Mouse (Mus musculus) 3134 (cell line): Measurements from ENCODE around the gene Tgfa.

Source experiments
- DNase-seq: peaks from one replicate; pipeline ENCODE4 v3.0.0-alpha.2; 2011; ENCODE audit warnings: low spot score; ENCODE audit not compliant: insufficient read length; ENCODE audit errors: extremely low read depth

Tgfa gene

GRCm38 (mm10) chr6:86220171-86220570 is 25.1 kb downstream of the Tgfa start:
- no peak for DNase-seq

- DNase-seq: no peak
These were observed 27.4 kb downstream of the Tgfa start for GRCm38 (mm10) chr6:86222381-86222780.

DNA sequence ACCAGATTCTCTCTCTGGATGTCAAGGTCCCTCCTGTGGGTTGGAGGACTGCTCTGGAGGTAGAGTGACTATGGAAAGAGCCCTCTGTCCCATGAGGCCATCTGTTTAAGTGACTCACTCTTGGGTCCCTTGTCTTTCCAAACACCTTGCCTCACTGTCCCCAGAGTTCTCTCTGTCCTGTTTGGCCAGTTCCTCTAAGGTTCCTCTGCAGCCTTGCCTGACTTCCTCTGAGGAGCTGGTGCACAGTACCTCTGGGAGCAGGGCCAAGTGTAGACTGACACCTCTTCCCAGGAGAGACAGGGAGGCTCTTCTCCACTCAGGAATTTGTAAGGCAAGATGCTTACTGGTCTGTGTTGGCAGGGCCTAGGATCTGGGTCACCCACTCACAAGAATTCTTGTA is 30.6 kb downstream of the Tgfa start:
- no peak for DNase-seq

DNA sequence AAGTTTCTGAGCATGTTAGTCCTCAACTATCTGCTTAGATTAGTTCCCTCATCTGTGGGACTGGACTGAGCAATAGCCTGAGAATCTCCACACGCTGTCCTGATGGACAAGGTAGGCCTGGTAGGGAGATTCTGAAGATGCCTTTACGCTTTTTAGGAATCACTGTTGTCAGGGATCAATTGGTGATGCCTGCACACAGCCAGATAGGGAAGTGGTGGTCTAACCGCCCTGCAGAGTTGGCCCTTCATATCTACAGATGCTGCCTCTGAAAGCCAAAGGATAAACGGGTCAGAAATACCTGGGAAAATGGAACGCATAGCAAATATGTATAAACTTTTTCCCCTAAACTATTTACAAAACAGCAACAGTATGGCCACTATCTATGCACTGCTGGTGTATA is 37.3 kb downstream of the Tgfa start:
- DNase-seq: no peak

- DNase-seq: no peak
These were observed 38.7 kb downstream of the Tgfa start for GRCm38 (mm10) chr6:86233512-86234430.

DNA sequence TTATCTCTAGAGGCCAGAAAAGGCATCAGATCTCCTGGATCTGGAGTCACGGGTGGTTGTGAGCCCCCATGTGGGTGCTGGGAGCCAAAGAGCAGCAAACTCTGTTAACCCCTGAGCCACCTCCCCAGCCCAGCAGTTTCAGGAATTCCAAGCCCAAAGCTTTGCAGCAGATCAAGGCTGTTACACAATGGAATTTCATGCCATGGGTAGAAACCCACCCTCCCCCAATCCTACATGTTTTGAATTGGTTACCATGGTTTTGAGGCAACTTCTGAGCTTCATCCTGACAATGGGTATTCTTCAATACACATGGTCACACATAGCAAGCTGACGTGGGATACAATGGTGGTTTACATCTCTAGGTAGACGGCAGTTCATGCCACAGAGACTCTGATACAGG is 49.8 kb downstream of the Tgfa start:
- no peak for DNase-seq

- no peak for DNase-seq
These were observed 50.9 kb downstream of the Tgfa start for GRCm38 (mm10) chr6:86245965-86246364.

DNA sequence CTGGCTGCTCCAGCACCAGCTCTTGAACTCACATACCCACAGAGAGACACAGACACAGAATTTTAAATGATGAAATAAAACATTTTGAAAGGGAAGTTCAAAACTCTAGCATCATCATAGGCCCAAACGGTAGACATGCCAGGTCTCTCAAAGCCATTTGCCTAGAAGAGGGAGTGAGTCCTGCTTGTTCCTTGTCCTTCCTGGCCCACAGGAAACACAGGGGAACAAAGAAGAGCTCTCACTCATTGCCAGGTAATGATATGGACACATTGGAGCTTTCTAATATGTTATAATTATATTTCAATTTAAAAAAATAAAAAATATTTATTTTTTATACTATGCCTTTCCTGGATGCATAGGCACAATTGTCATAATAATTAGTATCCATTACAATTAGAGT is 53.5 kb downstream of the Tgfa start:
- no peak for DNase-seq

DNA sequence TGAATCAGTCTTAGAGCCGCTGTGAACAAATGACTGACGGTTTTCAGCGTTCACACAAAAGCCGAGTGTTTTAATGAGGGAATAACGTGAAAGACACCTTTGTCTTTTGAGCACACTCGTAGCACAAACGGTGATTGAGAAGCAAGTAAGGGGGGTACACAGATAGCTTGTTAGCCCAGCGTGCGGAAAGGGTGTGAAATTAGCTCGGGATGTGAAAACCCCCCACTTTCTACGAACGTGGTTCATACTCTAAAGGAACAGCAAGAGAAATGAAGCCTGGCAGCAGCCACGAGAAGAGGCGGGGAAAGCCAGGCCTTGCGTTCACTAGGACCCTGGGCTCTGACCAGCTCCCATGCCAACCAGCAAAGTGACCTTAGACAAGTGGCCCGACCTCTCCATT is 54.0 kb downstream of the Tgfa start:
- DNase-seq: no peak

DNA sequence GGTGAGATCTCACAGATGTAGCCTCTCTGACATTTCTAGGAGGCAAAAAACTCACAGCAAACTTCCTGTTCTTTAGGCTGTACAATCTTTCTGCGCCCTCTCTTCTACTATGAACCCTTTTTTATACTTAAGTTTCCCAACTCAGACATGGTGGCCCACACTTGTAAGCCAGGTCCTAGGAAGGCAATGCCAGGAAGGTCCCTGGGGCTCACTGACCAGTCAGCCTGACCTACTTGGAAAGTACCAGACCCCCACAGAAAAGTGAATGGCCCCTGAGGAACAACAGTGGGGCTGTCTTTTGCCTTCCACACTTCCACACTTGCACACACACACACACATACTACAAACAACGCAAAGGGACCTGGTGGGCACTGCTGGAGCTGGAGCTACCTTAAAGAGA is 55.2 kb downstream of the Tgfa start:
- DNase-seq: no peak

GRCm38 (mm10) chr6:86250830-86251229 is 55.8 kb downstream of the Tgfa start:
- DNase-seq: no peak

DNA sequence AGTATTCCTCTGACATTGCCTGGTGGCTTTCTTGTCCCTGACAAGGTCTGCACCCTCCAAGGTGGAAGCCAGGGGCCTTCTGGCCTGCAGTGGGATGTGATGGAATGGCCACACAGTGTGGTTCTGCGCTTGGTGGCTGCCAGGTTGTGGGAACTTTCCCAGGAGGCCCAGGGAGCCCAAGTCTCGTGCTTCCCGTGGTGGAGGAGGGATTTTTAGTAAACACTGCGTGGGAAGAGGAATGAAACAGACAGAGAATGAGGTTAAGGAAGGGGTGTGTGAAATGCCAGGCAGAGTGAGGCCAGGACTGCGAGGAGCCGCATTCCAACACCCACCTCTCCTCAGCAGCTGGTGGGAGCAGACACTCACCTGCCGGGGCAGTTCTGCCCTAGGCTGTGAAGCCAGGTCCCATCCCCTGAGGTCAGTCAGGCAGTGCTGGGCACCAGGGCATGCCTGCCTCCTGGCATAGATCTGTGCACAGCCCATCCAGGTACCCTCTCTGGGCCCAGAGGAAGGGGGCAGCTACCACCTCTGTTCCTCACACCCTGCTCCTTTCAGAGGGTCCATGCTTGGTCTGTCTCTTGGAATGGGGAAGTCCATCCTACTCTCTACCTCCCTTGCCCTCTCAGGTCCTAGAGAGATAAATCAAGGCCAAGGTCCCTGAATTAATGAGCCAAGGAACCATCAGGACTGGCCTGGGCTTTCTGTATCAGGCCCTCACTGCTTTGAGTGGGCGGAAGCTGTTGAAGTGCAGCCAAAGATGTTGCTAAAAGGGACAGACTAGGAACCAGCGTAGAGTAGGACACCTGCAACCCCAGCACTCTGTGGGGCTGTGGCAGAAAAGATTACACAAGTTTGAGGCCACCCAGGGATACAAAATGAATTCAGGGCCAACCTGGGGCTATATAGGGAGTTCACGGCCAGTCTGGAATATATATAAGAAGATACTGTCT is 57.4 kb downstream of the Tgfa start:
- no peak for DNase-seq

DNA sequence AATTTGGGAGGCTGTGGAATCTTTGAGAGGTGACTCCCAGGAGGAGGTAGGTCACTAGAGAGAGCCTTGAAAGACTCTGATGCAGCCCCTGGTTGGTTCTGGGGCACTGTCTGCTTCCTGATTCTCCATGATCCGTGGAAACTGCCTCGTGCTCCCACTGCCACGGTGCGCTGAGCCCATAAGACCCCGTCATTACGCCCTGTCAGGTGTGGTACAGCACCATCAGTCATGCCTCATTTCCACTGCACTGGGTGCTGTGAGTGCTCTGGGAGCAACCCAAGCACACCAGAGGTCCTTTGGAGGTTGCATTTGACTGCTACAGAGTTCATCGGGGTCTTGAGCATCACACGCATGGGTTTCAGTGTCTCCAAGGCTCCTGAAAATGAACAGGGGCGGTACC is 60.9 kb downstream of the Tgfa start:
- no peak for DNase-seq

DNA sequence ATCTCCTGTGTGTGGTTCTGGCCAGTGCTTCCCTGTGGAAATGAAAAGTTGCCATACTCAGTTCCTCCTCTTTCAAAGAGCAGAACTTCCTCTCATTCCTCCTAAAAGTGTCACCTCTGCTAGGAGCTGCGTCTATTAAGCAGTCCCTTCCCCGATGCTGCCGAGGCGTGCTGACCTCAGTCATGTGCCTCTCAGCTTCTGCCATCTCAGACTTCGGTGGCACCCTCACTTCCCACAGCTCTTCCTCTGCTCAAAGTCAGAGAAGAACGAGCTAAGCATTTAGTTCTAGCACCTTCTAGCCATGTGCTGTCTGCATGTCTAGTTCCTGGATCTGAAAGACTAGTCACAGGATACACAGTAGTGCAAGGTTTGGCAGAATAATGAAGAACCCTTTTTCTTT is 64.2 kb downstream of the Tgfa start:
- DNase-seq: no peak

GRCm38 (mm10) chr6:86260322-86261050 is 65.5 kb downstream of the Tgfa start:
- no peak for DNase-seq

- no peak for DNase-seq
These were observed 71.8 kb downstream of the Tgfa start for GRCm38 (mm10) chr6:86266786-86267185.

DNA sequence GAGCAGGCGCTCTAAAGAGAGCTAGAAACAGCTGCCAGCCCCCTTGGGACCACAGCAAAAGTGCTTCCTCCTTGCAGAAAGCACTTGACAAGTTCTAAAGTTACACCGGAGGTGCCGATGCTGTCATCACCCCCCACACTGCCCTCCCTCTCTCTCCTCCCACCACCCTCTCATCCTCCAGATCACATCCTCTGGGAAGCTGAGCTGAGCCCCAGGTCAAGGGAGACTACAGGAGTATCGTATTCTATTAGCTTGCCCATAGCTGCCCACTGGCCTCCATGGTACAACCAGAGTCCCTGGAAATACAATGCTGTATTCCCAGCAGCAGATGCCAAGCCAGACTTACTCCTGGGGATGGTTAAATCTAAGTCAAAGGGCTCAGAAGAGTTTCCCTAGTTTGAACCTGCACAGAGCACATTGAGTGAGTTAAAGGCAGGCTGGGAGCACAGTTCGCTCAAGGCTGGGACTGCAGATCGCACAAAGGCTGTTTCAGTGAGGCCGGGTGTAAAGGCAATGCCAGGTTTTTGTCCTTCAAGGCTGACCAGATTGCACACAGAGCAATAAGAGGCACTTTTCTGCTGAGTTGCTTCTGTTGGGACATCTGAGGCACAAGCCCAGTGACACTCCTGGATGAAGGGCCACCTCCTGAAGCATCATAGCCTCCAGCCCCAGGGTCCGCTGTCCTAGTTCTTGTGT is 75.5 kb downstream of the Tgfa start:
- DNase-seq: no peak

- no peak for DNase-seq
These were observed 76.1 kb downstream of the Tgfa start for GRCm38 (mm10) chr6:86271130-86271529.

DNA sequence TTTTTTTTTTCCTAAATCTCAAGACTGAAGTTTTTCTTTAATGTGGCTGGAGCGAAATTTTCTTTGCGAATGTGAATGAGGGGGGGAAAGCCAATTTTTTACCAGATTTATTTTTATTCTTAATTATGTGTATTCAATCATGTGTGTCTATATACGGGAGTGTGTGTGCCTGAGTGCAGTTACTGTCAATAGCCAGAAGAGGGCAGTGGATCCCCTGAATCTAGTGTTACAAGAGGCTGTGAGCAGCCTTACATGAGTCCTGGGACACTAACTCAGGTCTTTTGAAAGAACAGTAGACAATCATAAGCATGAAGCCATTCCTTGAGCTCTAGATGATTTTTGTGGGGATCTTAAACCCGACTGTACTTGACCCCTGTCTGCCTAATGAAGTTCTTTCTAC is 80.7 kb downstream of the Tgfa start:
- no peak for DNase-seq

- DNase-seq: no peak
These were observed 81.8 kb downstream of the Tgfa start for GRCm38 (mm10) chr6:86276816-86277215.
